Mouse (Mus musculus): Measurements from ENCODE around the gene Gm867. TPM values are rescaled to one million over a fixed set of nuclear protein-coding genes. Genes with fewer than 3 reads are reported as not detected.
A peak's percentile ranks its signal among the peaks of the same experiment; 100 is the strongest.

Gene Gm867
- polyA plus RNA-seq, 1 experiment from 2014 or later, result 2.4 TPM

DNA sequence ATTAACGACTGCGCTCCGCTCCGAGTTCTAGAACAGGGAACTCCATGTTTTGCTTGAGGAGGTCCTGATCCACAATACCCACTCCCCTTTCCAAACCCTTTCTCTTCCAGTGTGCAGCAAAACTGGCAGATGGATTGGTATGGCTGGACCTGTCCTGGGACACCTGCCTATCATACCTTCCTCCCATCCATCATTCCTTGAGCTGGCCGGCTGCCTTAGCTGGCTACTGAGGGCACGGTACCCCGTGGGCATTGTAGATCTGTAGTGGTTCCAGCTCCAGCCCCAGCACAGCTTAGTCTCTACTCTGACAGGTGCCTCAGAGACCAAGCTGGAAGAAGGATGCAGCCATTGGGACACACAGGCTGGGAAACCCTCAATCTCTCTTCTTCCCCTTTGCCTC is 9.2 kb downstream of the Gm867 start:
- H3K4me1 ChIP-seq (ENCODE audit: control insufficient read depth, insufficient read depth, low read length), result peaks cover 19% of the 10 kb centered on the region
- 22% methylated on average over 7 of the region's 7 CpGs for WGBS
- ATAC-seq (ENCODE audit: low read depth), result no peak
- H3K4me3 ChIP-seq (ENCODE audit: low read depth, low read length), result peak overlapping the region; percentile 48; the same call in 1 of the 2 replicates
- H3K9ac ChIP-seq (replicated peaks; ENCODE audit: low read depth, low read length), result peak overlapping the region; percentile 75
- peaks cover 3% of the 10 kb centered on the region; the same call in 1 of the 2 replicates for H3K27me3 ChIP-seq (ENCODE audit: control insufficient read depth, insufficient read depth, low read length)
- peak overlapping the region; percentile 95 for H3K4me2 ChIP-seq (ENCODE audit: low read depth, low read length)
- H3K36me3 ChIP-seq (ENCODE audit: control insufficient read depth, insufficient read depth, low read length), result no peaks in the 10 kb centered on the region
- H3K9me3 ChIP-seq (ENCODE audit: control insufficient read depth, low read length), result no peaks in the 10 kb centered on the region
- H3K27ac ChIP-seq (ENCODE audit: low read depth, low read length), result no peak overlapping the region

DNA sequence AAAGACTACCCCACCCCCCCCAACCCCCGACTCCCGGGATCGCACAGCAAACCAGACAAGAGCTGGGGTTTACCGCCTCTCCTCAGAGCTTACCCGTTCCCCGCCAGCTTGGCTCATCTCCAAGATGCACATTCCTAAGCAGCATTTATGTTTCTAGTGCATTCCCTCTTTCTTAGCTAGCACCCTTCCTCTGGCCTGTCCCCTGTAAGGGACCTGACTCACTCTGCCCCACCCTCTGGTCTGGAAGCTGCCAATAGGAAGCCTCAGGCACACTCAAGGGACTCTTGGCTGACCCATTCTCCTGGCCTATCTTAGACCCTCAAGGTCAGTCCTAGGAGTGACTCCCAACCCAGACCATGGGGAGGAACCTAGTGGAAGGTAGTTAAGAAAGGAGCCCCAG is 10.2 kb downstream of the Gm867 start:
- Histone ChIP-seq H3K27me3 (ENCODE audit: control insufficient read depth, insufficient read depth, low read length) (peaks cover 3% of the 10 kb centered on the region; the same call in 1 of the 2 replicates), H3K4me1 (ENCODE audit: control insufficient read depth, insufficient read depth, low read length) (peaks cover 19% of the 10 kb centered on the region), H3K9me3 (ENCODE audit: control insufficient read depth, low read length) (no peaks in the 10 kb centered on the region), H3K27ac (ENCODE audit: low read depth, low read length) (no peak overlapping the region), H3K9ac (replicated peaks; ENCODE audit: low read depth, low read length) (no peak overlapping the region), H3K4me2 (ENCODE audit: low read depth, low read length) (peak overlapping the region; percentile 95), H3K36me3 (ENCODE audit: control insufficient read depth, insufficient read depth, low read length) (no peaks in the 10 kb centered on the region; the same call in 1 of the 2 replicates), H3K4me3 (ENCODE audit: low read depth, low read length) (no peak overlapping the region)
- ATAC-seq (ENCODE audit: low read depth), result no peak
- WGBS, result 32% methylated on average over 6 of the region's 6 CpGs

DNA sequence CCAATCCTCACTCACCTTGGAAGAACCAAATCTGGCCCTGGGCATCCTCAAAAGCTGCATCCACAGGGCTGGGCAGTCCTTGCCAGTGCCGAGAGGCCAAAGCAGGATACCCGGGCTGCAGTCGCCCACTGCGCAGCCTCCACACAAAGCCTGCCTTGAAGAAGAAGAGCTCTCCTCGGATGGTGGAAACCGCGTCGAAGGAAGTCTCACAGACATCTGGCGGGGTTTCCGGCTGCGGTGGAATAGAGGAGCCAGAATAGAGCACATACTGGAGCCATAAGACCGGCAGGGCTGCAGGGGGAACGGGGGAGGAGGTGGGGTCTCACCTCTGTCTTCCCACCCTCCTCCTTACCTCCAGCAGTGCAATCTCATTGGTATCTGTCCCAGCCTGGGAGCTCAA is 14.1 kb downstream of the Gm867 start:
- H3K36me3 ChIP-seq (ENCODE audit: control insufficient read depth, insufficient read depth, low read length), result no peaks in the 10 kb centered on the region; the same call in 1 of the 2 replicates
- peak overlapping the region; percentile 11; the same call in 1 of the 2 replicates for H3K9ac ChIP-seq (replicated peaks; ENCODE audit: low read depth, low read length)
- ATAC-seq (ENCODE audit: low read depth), result no peak
- no peaks in the 10 kb centered on the region for H3K9me3 ChIP-seq (ENCODE audit: control insufficient read depth, low read length)
- H3K27ac ChIP-seq (ENCODE audit: low read depth, low read length), result no peak overlapping the region
- H3K4me2 ChIP-seq (ENCODE audit: low read depth, low read length), result no peak overlapping the region
- no peak overlapping the region for H3K4me3 ChIP-seq (ENCODE audit: low read depth, low read length)
- 84% methylated on average over 12 of the region's 13 CpGs for WGBS
- peaks cover under 1% of the 10 kb centered on the region; the same call in 1 of the 2 replicates for H3K27me3 ChIP-seq (ENCODE audit: control insufficient read depth, insufficient read depth, low read length)
- H3K4me1 ChIP-seq (ENCODE audit: control insufficient read depth, insufficient read depth, low read length), result peaks cover 10% of the 10 kb centered on the region; the same call in 1 of the 2 replicates

DNA sequence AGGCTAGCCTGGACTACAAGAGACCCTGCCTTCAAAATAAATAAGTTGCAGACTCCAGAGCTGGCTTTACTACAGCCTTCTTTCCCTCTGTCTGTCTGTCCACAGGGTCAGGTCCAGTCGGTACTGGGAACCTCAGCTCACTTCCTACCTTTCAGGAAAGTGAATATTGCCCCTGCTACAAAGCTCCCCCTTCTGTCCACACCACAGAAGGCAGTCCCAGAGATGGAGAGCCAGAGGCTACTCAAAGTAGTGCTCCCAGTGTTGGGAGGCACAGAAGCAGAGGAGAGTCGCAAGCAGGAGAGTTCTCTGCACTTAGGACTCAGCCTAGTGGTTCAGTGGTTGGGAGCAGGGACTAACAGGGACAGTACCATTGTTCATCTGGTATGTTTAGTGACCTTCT is 16.1 kb downstream of the Gm867 start:
- Histone ChIP-seq H3K27ac (ENCODE audit: low read depth, low read length) (no peak overlapping the region), H3K9me3 (ENCODE audit: control insufficient read depth, low read length) (no peaks in the 10 kb centered on the region), H3K27me3 (ENCODE audit: control insufficient read depth, insufficient read depth, low read length) (no peaks in the 10 kb centered on the region), H3K4me2 (ENCODE audit: low read depth, low read length) (no peak overlapping the region), H3K4me3 (ENCODE audit: low read depth, low read length) (no peak overlapping the region), H3K4me1 (ENCODE audit: control insufficient read depth, insufficient read depth, low read length) (peaks cover 14% of the 10 kb centered on the region; the same call in 1 of the 2 replicates), H3K9ac (replicated peaks; ENCODE audit: low read depth, low read length) (no peak overlapping the region), H3K36me3 (ENCODE audit: control insufficient read depth, insufficient read depth, low read length) (no peaks in the 10 kb centered on the region; the same call in 1 of the 2 replicates)
- WGBS, result 75% methylated on average over 2 of the region's 2 CpGs
- no peak for ATAC-seq (ENCODE audit: low read depth)

DNA sequence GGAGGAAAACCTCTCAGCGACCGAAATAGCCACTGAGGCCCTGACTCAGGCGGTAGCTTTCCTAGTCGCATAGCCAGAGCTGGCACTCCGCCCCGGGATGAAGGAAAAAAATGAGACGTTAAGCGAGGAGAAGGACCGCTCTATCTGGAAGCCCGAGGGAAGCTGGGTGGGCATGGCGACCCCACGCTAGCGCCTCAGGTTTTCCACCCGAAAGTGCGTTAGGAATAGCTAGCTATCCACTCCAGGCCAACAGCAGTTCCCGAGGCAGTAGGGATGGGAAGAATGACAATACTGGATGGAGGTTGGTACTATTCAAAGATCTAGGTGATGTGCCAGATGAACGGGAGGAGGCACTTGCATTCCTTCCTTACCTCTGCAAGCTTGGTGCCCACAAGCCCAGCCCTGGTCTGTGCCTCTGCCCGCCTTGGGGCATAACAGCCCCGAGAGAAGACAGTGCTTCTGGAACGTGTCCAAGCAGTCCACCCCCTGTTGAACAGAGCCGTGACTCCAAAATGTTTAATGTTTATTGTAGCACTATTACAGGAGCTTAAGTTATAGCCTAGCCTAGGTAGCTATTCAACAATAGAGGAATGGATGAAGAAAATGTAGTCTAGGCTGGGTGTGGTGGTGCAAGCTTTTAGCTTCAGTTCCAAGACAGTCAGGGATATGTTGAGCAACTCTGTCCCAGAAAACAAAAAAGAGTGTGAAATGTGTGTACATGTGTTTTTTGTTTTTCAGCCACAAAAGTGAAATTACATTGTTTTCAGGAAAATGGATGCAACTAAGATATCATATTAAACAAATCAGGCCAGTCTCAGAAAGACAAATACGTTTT is 18.5 kb downstream of the Gm867 start:
- Histone ChIP-seq H3K9ac (replicated peaks; ENCODE audit: low read depth, low read length) (peak overlapping the region; percentile 90), H3K9me3 (ENCODE audit: control insufficient read depth, low read length) (no peaks in the 10 kb centered on the region), H3K4me3 (ENCODE audit: low read depth, low read length) (peak overlapping the region; percentile 77), H3K36me3 (ENCODE audit: control insufficient read depth, insufficient read depth, low read length) (no peaks in the 10 kb centered on the region; the same call in 1 of the 2 replicates), H3K27ac (ENCODE audit: low read depth, low read length) (peak overlapping the region; percentile 97), H3K27me3 (ENCODE audit: control insufficient read depth, insufficient read depth, low read length) (no peaks in the 10 kb centered on the region), H3K4me1 (ENCODE audit: control insufficient read depth, insufficient read depth, low read length) (peaks cover 22% of the 10 kb centered on the region; the same call in 1 of the 2 replicates), H3K4me2 (ENCODE audit: low read depth, low read length) (peak overlapping the region; percentile 85)
- WGBS, result 4% methylated on average over 22 of the region's 22 CpGs
- ATAC-seq (ENCODE audit: low read depth), result peak; percentile 58

DNA sequence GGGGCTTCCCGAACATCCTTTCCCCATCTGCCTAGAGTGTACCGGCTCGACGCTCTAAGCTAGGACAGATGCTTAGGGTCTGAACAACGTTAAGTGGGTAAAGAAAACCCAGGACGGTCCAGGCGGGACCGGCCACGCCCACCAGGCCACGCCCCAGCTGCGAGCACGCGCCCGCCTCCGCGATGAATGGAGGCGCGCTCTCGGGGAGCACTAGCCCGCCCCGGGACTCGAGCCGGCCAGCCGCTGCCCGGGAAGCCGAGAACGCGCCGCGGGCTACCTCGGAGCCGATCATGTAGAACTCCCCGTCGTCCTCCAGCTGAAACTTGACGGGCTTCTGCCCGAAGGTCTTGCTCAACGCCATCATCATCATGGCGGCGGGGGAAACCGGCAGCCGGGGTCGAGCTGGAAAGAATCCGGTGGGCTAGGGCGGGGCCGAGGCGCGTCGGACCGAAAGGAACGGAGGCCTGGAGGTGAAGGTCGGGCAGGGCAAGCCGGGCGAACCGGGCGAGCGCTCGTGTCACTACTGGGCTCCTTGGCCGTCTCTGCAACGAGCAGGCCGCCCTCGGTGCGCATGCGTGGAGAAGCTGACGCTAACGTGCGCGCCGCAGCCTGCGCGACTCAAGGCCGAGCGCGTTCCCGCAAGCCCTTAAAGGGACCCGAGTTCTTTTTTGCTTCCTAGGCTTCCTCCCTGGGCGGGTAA is 19.3 kb downstream of the Gm867 start, which contains the start of gene Smarcb1:
Gene Smarcb1, minus strand, starts transcription at position 592 of the 700 bp plus-strand sequence.
- Histone ChIP-seq H3K9ac (replicated peaks; ENCODE audit: low read depth, low read length) (peak within 1 kb of the TSS; percentile 90), H3K4me1 (ENCODE audit: control insufficient read depth, insufficient read depth, low read length) (peaks cover 22% of the 10 kb centered on the region; the same call in 1 of the 2 replicates), H3K9me3 (ENCODE audit: control insufficient read depth, low read length) (no peaks in the 10 kb centered on the region), H3K4me3 (ENCODE audit: low read depth, low read length) (peak within 1 kb of the TSS; percentile 77), H3K36me3 (ENCODE audit: control insufficient read depth, insufficient read depth, low read length) (no peaks in the 10 kb centered on the region; the same call in 1 of the 2 replicates), H3K27me3 (ENCODE audit: control insufficient read depth, insufficient read depth, low read length) (no peaks in the 10 kb centered on the region), H3K4me2 (ENCODE audit: low read depth, low read length) (peak within 1 kb of the TSS; percentile 85), H3K27ac (ENCODE audit: low read depth, low read length) (peak within 1 kb of the TSS; percentile 97)
- under 1% methylated on average over 73 of the region's 76 CpGs for WGBS
- ATAC-seq (ENCODE audit: low read depth), result peak; percentile 90

DNA sequence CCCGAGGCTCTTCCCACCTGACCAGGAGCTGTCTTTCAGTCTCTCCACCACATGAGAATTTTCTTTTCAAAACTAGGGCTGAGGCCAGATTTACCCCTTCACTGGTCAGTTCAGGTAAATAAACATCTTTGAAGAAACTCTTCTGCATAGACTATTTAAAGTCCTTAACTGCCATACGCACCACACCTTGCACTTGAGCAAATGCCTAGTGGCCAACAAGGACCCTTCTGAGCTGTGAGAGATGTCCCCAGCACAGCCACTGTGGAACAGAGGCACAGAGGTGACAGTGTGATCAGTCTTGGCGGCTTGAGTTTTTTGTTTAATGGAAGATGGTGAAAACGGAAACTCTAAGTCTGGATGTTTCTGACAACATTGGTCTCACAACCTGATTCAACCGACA is 21.4 kb downstream of the Gm867 start:
- no peak overlapping the region for H3K27ac ChIP-seq (ENCODE audit: low read depth, low read length)
- no peaks in the 10 kb centered on the region for H3K27me3 ChIP-seq (ENCODE audit: control insufficient read depth, insufficient read depth, low read length)
- no peaks in the 10 kb centered on the region for H3K9me3 ChIP-seq (ENCODE audit: control insufficient read depth, low read length)
- H3K4me3 ChIP-seq (ENCODE audit: low read depth, low read length), result no peak overlapping the region
- H3K36me3 ChIP-seq (ENCODE audit: control insufficient read depth, insufficient read depth, low read length), result peaks cover 3% of the 10 kb centered on the region; the same call in 1 of the 2 replicates
- WGBS, result 87% methylated on average over 5 of the region's 5 CpGs
- ATAC-seq (ENCODE audit: low read depth), result no peak
- H3K9ac ChIP-seq (replicated peaks; ENCODE audit: low read depth, low read length), result no peak overlapping the region
- peak overlapping the region; percentile 6; the same call in 1 of the 2 replicates for H3K4me2 ChIP-seq (ENCODE audit: low read depth, low read length)
- peaks cover 22% of the 10 kb centered on the region; the same call in 1 of the 2 replicates for H3K4me1 ChIP-seq (ENCODE audit: control insufficient read depth, insufficient read depth, low read length)

DNA sequence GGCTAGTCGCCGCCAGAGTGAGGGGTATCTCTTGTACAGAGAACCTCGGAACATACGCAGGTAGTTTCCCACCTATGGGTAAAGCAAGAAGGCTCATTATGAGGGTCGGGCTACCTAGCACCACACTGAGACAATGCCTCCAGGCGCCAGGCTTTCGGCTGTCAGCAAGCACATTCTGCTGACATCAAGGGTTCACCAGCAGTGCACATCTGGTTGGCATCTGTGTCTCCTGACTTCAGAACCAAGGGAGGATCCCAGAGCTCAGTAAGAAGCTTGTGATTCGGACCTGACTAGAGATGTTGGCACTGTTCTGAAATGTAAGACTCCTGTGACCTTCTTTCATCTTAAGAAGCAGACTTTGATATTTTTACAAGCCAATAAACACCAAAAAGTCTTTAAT is 23.6 kb downstream of the Gm867 start:
- no peak overlapping the region for H3K4me2 ChIP-seq (ENCODE audit: low read depth, low read length)
- peaks cover 11% of the 10 kb centered on the region for H3K36me3 ChIP-seq (ENCODE audit: control insufficient read depth, insufficient read depth, low read length)
- no peak for ATAC-seq (ENCODE audit: low read depth)

More for the DNA sequence above, 23.6 kb downstream of the Gm867 start:
- H3K9me3 ChIP-seq (ENCODE audit: control insufficient read depth, low read length), result no peaks in the 10 kb centered on the region
- WGBS, result 81% methylated on average over 8 of the region's 8 CpGs
- no peak overlapping the region for H3K27ac ChIP-seq (ENCODE audit: low read depth, low read length)
- H3K4me1 ChIP-seq (ENCODE audit: control insufficient read depth, insufficient read depth, low read length), result peaks cover 15% of the 10 kb centered on the region; the same call in 1 of the 2 replicates
- H3K4me3 ChIP-seq (ENCODE audit: low read depth, low read length), result no peak overlapping the region
- no peaks in the 10 kb centered on the region for H3K27me3 ChIP-seq (ENCODE audit: control insufficient read depth, insufficient read depth, low read length)
- no peak overlapping the region for H3K9ac ChIP-seq (replicated peaks; ENCODE audit: low read depth, low read length)

All from neural tube, embryonic 14.5 days (tissue).